Mouse (Mus musculus) kidney, postnatal 0 days (tissue): ENCODE results near the gene Map3k7. TPM values are rescaled to one million over a fixed set of nuclear protein-coding genes. Genes with fewer than 3 reads are reported as not detected.
A peak's percentile ranks its signal among the peaks of the same experiment; 100 is the strongest.

Source experiments
- ATAC-seq: fragments of 200-750 bp; cut with Nextera tagmentation; replicated peaks from 2 replicates; pipeline ENCODE4 v1.8.0; 2017; ENCODE audit warnings: low read depth, moderate number of reproducible peaks, moderate TSS enrichment, moderate library complexity; ENCODE audit not compliant: low FRiP score
- DNase-seq: peaks from one replicate; pipeline ENCODE4 v3.0.0-alpha.2; 2016; ENCODE audit warnings: low spot score
- H3K27ac ChIP-seq: fragments of 300-500 bp; sonication (generic); 2 replicates; pipeline ENCODE4 v1.5.1; 2014; ENCODE audit warnings: mild to moderate bottlenecking
- H3K27me3 ChIP-seq: fragments of 300-500 bp; sonication (generic); 2 replicates; pipeline ENCODE4 v1.6.1; 2014; ENCODE audit warnings: low read length, mixed read lengths; ENCODE audit not compliant: insufficient read depth
- H3K36me3 ChIP-seq: fragments of 300-500 bp; sonication (generic); 2 replicates; pipeline ENCODE4 v1.6.1; 2014; ENCODE audit warnings: low read length, mixed read lengths; ENCODE audit not compliant: insufficient read depth
- H3K4me1 ChIP-seq: fragments of 300-500 bp; sonication (generic); replicated peaks from 2 replicates; pipeline ENCODE4 v1.6.1; 2014; ENCODE audit warnings: antibody characterized with exemption, low read length, mixed read lengths; ENCODE audit not compliant: insufficient read depth
- H3K4me2 ChIP-seq: fragments of 300-500 bp; sonication (generic); 2 replicates; pipeline ENCODE4 v1.6.1; 2014; ENCODE audit warnings: mild to moderate bottlenecking, low read length, moderate library complexity, mixed read lengths
- H3K4me3 ChIP-seq: fragments of 300-500 bp; sonication (generic); replicated peaks from 2 replicates; pipeline ENCODE4 v1.5.1; 2014; ENCODE audit warnings: low read depth, low read length
- H3K9ac ChIP-seq: fragments of 300-500 bp; sonication (generic); 2 replicates; pipeline ENCODE4 v1.6.1; 2014; ENCODE audit warnings: low read depth, low read length
- H3K9me3 ChIP-seq: fragments of 300-500 bp; sonication (generic); replicated peaks from 2 replicates; pipeline ENCODE4 v1.6.1; 2016; ENCODE audit warnings: low read length, inconsistent platforms, mixed read lengths
- CTCF ChIP-seq: IDR thresholded peaks from 2 replicates; pipeline ENCODE4 v1.5.1; 2016; ENCODE audit warnings: antibody characterized with exemption, low read depth, mild to moderate bottlenecking, moderate library complexity
- WGBS: fragments of 180-500 bp; shearing (Covaris S2); extraction: QIAGEN DNeasy Blood & Tissue Kit; methylation state at CpG from one replicate; pipeline ENCODE4 v1.1.7; 2014; 5-methylcytosine and 5-hydroxymethylcytosine counted together
- polyA plus RNA-seq: library from polyadenylated mRNA; unstranded; fragments of >200 nt; fragmentation: Nextera tagmentation; extraction: Ambion mirVana; gene quantifications from 2 replicates; pipeline ENCODE4 v1.2.1, GENCODE M21; 2015

The Map3k7 gene
- polyA plus RNA-seq, 1 experiment from 2014 or later, result 21.8 TPM

DNA sequence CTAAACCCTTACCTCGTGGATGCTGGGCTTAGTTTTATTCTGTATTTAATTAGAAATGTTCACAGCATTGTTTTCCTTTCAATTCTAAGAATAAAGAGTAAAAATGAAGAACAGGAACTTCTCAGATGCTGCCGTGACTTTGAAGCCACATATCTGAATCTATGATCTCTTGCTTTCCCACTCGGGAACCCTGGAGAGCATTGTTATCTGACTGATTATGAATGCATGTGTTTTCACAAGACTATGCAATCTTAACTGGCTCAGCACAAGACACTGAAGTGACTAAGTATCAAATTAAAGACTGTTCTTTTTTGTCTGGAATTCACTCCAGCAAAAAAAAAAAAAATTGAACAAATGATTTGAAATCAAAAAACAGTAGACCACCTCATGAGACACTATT lies 30.7 kb upstream of the Map3k7 start:
- TF ChIP-seq CTCF, result no peak

DNA sequence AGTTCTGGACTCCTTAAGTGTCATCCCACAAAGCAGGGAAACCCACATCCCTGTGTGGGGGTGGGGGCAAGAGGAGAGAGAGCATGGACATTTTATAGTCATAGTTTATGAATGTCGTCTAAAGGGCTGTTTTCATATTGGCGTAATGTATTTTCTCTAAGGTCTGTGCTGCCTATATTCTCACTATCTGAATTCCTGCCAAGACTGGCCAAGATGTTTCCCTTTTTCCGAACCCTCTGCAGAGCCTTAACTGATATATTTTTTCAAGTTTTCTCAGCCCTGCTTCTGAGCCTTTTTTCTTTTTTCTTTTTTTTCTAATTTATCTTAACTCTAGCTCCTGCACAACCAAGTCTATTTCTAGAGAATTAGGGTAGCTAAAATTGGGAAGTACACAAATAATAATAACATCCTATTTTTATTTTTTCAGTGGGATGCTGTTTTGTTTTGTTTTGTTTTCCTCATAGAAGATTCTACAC lies 28.0 kb upstream of the Map3k7 start:
- Histone ChIP-seq H3K27ac (no peak overlapping the region), H3K4me2 (no peak overlapping the region), H3K4me3 (no peak overlapping the region), H3K27me3 (no peaks in the 10 kb centered on the region), H3K36me3 (no peaks in the 10 kb centered on the region), H3K9ac (no peak overlapping the region), H3K9me3 (no peaks in the 10 kb centered on the region), H3K4me1 (no peaks in the 10 kb centered on the region; the same call in 1 of the 2 replicates)
- 36% methylated on average over 3 of the region's 3 CpGs for WGBS
- TF ChIP-seq CTCF, result no peak
- DNase-seq (no peak), ATAC-seq (no peak)

More for the DNA sequence above, 30.7 kb upstream of the Map3k7 start:
- H3K4me2 ChIP-seq, result no peak overlapping the region
- no peaks in the 10 kb centered on the region for H3K36me3 ChIP-seq
- H3K9me3 ChIP-seq, result no peaks in the 10 kb centered on the region
- no peak overlapping the region for H3K27ac ChIP-seq
- H3K27me3 ChIP-seq, result no peaks in the 10 kb centered on the region
- DNase-seq (no peak), ATAC-seq (no peak)
- 67% methylated on average over 3 of the region's 3 CpGs for WGBS
- no peak overlapping the region for H3K4me3 ChIP-seq
- H3K9ac ChIP-seq, result no peak overlapping the region
- no peaks in the 10 kb centered on the region; the same call in 1 of the 2 replicates for H3K4me1 ChIP-seq

DNA sequence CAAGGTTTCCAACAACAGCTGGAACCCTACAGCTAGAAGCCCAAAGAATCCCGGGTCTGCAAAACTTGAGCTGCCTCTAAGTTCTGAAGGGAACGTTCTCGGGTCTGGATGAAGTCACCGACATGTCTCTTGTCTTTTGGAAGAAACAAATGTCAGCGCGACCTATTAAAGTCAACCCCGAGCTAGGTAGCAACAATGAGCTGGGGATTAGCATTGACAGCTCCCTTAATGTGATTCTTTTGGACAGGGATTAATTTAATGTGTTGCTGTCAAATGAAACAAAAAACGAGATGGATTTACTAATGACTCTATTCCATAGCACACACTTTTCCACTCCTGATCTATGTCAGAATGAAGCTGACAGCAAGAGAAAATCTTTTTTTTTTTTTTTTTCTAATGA lies 27.5 kb upstream of the Map3k7 start:
- H3K9me3 ChIP-seq, result no peaks in the 10 kb centered on the region
- no peaks in the 10 kb centered on the region; the same call in 1 of the 2 replicates for H3K4me1 ChIP-seq
- no peak overlapping the region for H3K4me3 ChIP-seq
- H3K9ac ChIP-seq, result no peak overlapping the region
- 30% methylated on average over 8 of the region's 8 CpGs for WGBS
- 0 out of 2 replicates have a peak overlapping the region, but pooled peaks have one; percentile 94 for H3K4me2 ChIP-seq
- ATAC-seq (no peak), DNase-seq (no peak)
- TF ChIP-seq CTCF, result no peak
- H3K27me3 ChIP-seq, result no peaks in the 10 kb centered on the region
- no peak overlapping the region for H3K27ac ChIP-seq
- no peaks in the 10 kb centered on the region for H3K36me3 ChIP-seq

DNA sequence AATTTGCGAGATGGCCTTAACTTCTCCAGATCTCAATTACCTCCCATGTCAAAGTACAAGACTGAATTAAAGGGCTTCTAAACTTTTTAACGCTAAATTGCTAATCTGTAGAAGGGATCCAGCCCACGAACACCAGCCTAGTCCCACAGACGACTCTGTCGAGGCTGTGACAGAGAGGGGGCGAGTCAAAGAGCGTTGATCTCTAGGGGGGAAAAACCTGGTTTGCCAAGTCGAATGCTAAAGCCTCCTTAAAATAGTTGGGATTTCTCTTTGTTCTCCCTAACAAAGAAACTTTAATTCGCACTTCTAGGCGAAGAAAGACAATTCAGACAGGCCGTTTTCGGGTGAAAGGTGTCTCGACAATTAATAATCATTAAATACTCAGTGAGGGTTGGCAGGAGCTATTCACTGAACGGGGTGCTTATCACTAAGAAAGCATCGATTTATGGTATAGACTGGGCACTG lies 27.0 kb upstream of the Map3k7 start:
- ATAC-seq (no peak), DNase-seq (no peak)
- Histone ChIP-seq H3K4me2 (peak overlapping the region; percentile 94), H3K27ac (no peak overlapping the region), H3K27me3 (no peaks in the 10 kb centered on the region), H3K9ac (peak overlapping the region; percentile 60; the same call in 1 of the 2 replicates), H3K4me3 (peak overlapping the region; percentile 47), H3K9me3 (no peaks in the 10 kb centered on the region), H3K36me3 (no peaks in the 10 kb centered on the region), H3K4me1 (no peaks in the 10 kb centered on the region; the same call in 1 of the 2 replicates)
- no peak for TF ChIP-seq CTCF
- 15% methylated on average over 15 of the region's 15 CpGs for WGBS

DNA sequence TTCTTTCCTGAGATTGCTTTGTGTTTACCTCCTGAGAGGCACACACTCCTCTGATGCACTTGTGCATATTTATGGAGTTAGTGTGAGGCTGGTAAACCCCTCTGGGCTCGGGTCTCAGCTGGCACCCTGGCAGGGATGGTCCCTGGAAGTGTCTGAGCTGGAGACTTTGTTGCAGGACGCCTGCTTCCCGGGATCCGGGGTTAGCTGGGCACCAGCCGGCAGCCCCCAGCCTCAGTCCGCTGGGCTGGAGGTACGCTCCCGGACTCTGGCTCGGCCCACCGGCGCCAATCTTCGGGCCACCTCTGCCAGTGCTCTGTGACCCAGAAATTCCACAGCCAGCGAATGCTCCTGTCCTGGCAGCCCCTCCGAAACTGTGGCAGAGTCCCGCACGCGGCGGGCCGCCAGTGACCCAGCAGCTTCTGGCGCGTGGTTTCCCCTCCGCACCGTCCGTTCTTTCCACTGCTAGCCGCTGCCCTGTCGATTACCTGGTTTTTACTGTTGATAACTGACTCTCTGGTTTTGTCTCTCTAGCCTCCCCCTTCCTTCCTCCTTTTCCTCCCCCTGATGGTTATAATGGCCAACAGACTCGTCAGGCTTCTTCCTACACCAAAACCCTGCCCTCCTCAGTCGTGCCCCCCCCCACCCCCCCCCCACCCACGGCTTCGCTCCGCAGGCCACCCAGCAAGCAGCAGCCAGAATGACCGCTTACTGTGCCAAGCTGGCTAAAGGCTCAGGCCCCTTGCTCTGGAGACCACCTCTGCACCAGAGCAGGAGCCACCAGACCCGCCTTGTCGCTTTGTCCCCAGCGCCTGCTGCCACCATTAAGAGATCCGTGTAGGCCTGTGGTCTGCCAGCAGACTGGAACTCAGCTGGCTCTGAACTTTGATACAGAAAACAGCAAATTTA lies 26.3 kb upstream of the Map3k7 start:
- Histone ChIP-seq H3K4me3 (peak overlapping the region; percentile 47), H3K9ac (peak overlapping the region; percentile 60), H3K27me3 (no peaks in the 10 kb centered on the region), H3K4me2 (peak overlapping the region; percentile 94), H3K36me3 (no peaks in the 10 kb centered on the region), H3K27ac (no peak overlapping the region), H3K4me1 (no peaks in the 10 kb centered on the region; the same call in 1 of the 2 replicates), H3K9me3 (no peaks in the 10 kb centered on the region)
- TF ChIP-seq CTCF, result no peak
- DNase-seq (peak; percentile 63), ATAC-seq (peak; percentile 65)
- WGBS, result 4% methylated on average over 36 of the region's 36 CpGs

DNA sequence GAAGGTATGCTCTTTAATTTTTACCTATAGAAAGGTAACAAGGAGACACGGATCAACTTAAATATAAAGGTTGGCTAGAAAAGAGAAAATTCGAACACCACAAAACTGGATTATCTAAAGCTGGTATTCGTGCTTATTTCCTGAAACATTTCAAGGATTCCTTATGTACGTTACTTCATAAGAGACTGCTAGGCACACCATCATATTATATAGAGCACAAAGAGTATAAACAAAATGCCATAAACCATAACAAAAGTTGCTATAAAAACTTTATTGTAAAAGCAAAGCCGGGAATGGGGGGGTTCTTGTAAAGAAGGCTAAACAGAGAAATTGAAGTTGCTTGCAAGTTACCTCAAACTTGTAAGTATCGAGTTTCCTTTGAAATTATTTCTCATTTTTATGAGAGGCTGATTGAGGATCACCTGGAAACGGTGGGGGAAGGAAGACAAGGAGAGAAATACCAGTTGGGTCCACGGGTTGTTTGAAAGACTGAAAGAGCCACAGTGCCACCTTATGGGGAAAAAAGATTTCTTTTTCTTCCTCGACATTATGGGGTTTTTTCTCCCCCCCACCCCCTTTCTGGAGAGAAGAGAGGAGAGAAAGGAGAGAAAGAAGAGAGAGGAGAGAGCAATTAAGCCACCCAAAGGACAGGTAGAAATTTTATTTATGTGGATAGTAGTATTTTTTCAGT lies 25.3 kb upstream of the Map3k7 start:
- H3K36me3 ChIP-seq, result no peaks in the 10 kb centered on the region
- H3K4me2 ChIP-seq, result peak overlapping the region; percentile 25
- H3K27ac ChIP-seq, result no peak overlapping the region
- no peaks in the 10 kb centered on the region for H3K9me3 ChIP-seq
- TF ChIP-seq CTCF, result peak; percentile 84
- ATAC-seq, result peak; percentile 61; the same call in 1 of the 2 replicates
- 19% methylated on average over 9 of the region's 9 CpGs for WGBS
- DNase-seq, result peak; percentile 90
- H3K4me1 ChIP-seq, result no peaks in the 10 kb centered on the region; the same call in 1 of the 2 replicates
- H3K4me3 ChIP-seq, result no peak overlapping the region
- no peak overlapping the region for H3K9ac ChIP-seq
- H3K27me3 ChIP-seq, result no peaks in the 10 kb centered on the region
